Comparison of ENCODE assay signal across 16 mouse cellular contexts in the genomic region with DNA sequence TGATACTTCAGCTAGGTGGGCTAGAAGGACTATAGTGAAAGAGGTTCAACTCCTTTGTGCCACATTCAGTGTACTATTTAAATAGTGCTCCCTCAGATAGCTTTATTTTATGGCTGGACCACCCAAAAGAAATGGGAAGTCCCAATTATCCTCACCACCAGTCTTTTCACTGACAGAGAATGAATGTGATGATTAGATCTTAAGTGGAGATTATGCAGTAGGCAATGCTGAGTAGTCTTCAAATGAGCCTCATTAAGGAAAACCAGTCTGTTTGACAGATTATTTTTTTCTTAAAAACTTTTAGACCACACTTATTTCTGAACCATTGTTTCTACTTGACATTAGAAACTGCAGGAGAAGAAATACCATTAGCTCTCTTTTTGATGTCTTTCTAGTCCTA.
"Had no signal": no experiment of that assay in that cellular context is flagged by ENCODE, and none has a peak within 500 bp of the region (broad histone marks: within the 10 kb centered on the region; RNA-seq: fewer than 3 reads in every experiment).

No protein-coding gene starts in this region.

- H3K4me3 ChIP-seq: neural tube, embryonic 12.5 days; neural tube, embryonic 13.5 days; neural tube, embryonic 15.5 days; stomach, embryonic 15.5 days had no signal

- H3K27me3 ChIP-seq: neural tube, embryonic 12.5 days; neural tube, embryonic 13.5 days; neural tube, embryonic 15.5 days; stomach, embryonic 15.5 days had no signal

- DNase-seq: right cerebral cortex, adult 18-20 months; right cerebral cortex, postnatal 14 days; right cerebral cortex, postnatal 25 days; right cerebral cortex, postnatal 4 days; spleen, adult 18-20 months; thymus, adult 18-20 months; thymus, adult 2 months; thymus, postnatal 14 days; thymus, postnatal 25 days; thymus, postnatal 36 days; thymus, postnatal 4 days had no signal

- H3K27ac ChIP-seq: neural tube, embryonic 12.5 days; neural tube, embryonic 13.5 days; neural tube, embryonic 15.5 days; stomach, embryonic 15.5 days; stomach, postnatal 0 days had no signal

- H3K36me3 ChIP-seq: neural tube, embryonic 12.5 days; neural tube, embryonic 13.5 days; neural tube, embryonic 15.5 days; stomach, embryonic 15.5 days had no signal

- H3K9me3 ChIP-seq: neural tube, embryonic 12.5 days; neural tube, embryonic 13.5 days; neural tube, embryonic 15.5 days; stomach, embryonic 15.5 days had no signal

- H3K4me1 ChIP-seq: neural tube, embryonic 12.5 days; neural tube, embryonic 13.5 days; neural tube, embryonic 15.5 days; stomach, embryonic 15.5 days had no signal

- H3K4me2 ChIP-seq: neural tube, embryonic 12.5 days; neural tube, embryonic 13.5 days; neural tube, embryonic 15.5 days; stomach, embryonic 15.5 days had no signal

- H3K9ac ChIP-seq: neural tube, embryonic 12.5 days; neural tube, embryonic 13.5 days; neural tube, embryonic 15.5 days; stomach, embryonic 15.5 days had no signal
